Mouse (Mus musculus) ES-CJ7 (cell line): Measurements from ENCODE around the gene Dhx57.

Experiments
- DNase-seq: peaks from one replicate; pipeline ENCODE4 v3.0.0; 2011; ENCODE audit warnings: low read depth, low spot score

Dhx57 gene

GRCm38 (mm10) chr17:80193075-80193474, 97.2 kb downstream of the Dhx57 start:
- peak; percentile 34 for DNase-seq
